Mouse (Mus musculus): ENCODE data around the gene Gm12258. TPM values are rescaled to one million over a fixed set of nuclear protein-coding genes. Genes with fewer than 3 reads are reported as not detected.

Gene Gm12258
- polyA plus RNA-seq, 1 experiment = 2.1 TPM

DNA sequence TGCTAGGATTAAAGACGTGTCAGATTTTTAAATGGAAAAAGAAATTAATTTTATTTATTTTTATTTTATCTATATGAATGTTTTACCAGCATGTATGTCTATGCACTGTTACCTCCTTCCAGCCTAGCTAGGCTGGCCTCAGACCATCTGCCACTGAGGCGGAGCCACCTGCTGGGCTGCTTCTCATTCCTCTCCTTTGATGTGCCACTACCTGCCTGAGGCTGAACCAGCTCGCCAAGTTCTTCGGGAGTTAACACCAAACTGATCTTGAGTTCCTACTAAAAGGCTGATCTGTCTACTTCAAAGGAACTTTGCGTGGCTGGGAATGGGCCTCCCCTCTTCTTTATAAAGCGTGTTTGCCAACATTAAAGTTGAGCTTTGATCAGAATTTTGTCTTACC lies 47.5 kb downstream of the Gm12258 start:
- no peak for DNase-seq (ENCODE audit: low read depth, low spot score)
- WGBS = 87% methylated on average over 6 of the region's 6 CpGs

DNA sequence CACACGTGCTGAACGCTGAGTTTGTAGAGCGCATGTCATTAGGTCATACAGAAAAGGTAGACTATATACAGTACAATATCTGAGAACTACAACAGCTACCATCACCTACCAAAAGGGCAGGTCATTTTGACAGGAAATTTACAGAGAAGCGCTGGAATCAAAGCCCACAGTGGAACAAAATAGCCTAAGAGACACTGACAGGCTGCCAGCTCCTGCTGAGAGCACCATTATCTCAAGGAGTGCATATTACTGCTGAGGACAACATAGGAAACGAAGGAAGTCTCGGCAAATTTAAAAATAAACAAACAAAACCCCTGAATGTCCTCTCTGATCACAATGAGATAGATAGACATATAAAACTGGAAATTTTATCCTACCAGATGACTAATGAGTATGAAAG lies 50.5 kb downstream of the Gm12258 start:
- WGBS = 90% methylated on average over 6 of the region's 6 CpGs
- DNase-seq (ENCODE audit: low read depth, low spot score) = no peak

DNA sequence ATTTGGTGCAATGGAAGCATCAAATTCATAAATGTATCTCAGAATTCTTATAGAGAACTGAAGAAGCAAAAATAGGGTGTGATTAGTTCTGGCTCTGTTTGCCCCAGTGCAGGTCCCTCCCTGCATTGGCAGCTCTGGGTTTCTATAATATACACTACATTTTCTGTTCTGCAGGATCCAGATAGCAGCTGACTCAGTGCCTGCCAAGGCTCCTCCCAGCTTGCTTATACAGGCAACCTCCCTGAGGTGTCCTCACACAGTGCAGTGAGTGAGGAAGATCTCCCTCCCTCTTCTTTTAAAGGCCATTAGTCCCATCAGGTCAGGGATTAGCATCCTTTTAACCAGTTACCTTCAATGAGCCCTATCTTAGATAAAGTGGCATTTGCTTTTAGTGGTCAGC lies 54.1 kb downstream of the Gm12258 start:
- DNase-seq (ENCODE audit: low read depth, low spot score) = no peak

DNA sequence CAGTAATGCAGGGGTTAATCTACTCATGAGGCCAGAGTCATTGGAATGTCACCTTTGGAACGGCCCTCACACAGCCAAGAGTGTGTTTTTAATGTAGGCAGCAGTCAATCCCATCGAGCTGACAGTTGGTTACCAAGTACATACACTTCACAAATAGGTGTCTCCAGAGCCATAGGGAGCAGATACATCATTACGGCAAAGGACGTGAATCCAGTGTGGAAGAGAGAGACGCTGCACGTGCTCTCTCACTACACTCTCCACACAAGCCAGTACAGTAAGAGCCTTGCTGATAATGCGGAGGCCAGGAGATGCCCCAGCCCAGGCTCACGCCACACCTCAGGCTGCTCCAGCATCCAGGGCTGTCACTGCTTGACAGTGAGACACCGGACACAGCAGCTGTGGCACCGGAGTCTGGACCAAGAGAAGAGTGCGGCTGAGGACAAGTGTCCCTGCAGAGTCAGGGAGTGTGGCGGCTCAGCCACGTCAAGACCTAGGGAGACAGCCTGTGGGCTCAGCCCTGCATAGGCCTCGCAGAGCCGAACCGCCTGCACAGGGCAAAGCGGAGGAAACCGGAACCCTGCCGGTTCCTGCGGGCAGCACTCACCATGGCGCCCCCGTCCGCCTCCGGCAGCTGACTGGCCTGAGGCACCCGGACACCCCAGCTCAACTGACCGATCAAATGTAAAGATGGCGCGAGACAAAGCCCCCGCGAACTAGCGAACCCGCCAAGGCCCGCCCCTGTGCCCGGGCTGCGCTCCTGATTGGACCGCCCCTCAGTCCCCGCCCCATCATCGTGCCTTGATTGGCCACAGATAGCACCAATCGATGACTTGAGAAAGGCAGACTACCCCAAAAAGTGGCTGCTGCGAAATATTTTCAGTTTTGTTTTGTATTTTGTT lies 56.8 kb downstream of the Gm12258 start, which contains the start of gene Zfp39:
Gene Zfp39, minus strand, starts transcription at position 715 of the 899 bp plus-strand sequence.
- DNase-seq (ENCODE audit: low read depth, low spot score) = peak; percentile 65
- WGBS = under 1% methylated on average over 40 of the region's 40 CpGs

DNA sequence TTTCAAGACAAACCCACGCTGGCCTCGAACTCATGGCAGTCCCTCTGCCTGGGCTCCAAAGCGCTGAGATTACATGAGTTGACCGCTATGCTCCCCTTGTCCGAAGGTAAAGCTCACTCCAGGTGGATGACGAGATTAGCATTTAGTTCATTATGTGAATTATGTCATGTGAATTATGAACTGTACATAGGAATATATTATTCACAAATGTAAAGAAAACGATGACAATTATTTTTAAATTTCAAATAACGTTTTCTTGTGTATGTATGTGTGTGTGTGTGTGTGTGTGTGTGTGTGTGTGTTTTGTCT lies 57.4 kb downstream of the Gm12258 start:
- no peak for DNase-seq (ENCODE audit: low read depth, low spot score)
- under 1% methylated on average over 8 of the region's 8 CpGs for WGBS

DNA sequence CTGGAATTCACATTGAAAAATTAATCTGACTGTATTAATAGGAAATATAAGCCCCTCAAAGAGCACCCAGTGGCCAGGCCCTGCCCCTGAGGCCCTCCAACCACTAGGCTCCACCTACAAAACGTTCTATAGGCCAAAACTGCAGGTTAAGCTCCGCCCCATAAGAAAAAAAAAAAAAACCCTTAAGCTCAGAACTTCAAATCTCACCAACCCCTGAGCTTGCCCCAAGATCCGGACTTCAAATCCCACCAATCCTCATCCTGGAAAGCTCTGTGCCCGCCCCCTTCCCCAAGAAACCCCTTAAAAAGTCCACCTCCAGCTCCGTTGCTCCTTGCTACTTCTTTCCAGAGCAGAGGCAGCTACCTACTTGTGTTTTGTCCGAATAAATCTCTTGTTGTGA lies 57.9 kb downstream of the Gm12258 start:
- DNase-seq (ENCODE audit: low read depth, low spot score) = no peak
- 61% methylated on average over 6 of the region's 6 CpGs for WGBS

Other genes starting within 250 kb of the Gm12258 start
- gene 2210407C18Rik, start 231.1 kb upstream of the Gm12258 start, polyA plus RNA-seq (2012; rRNA removed) = 166 and 238 TPM in 2 replicates
- gene Olfr323, start 216.7 kb upstream of the Gm12258 start, polyA plus RNA-seq (2012; rRNA removed) = 0.43 TPM in 1 of 2 replicates, not detected in the other
- 0.09 and 0.10 TPM in 2 replicates for gene Trim58, start 206.7 kb upstream of the Gm12258 start, polyA plus RNA-seq (2012; rRNA removed)
- gene Olfr322, start 188.4 kb upstream of the Gm12258 start, polyA plus RNA-seq (2012; rRNA removed) = not detected in 2 replicates
- gene Olfr320, start 166.1 kb upstream of the Gm12258 start, polyA plus RNA-seq (2012; rRNA removed) = not detected in 2 replicates
- gene Olfr319, start 148.0 kb upstream of the Gm12258 start, polyA plus RNA-seq (2012; rRNA removed) = not detected in 2 replicates
- not detected in 2 replicates for gene Olfr318, start 123.1 kb upstream of the Gm12258 start, polyA plus RNA-seq (2012; rRNA removed)
- gene Olfr317, start 107.9 kb upstream of the Gm12258 start, polyA plus RNA-seq (2012; rRNA removed) = not detected in 2 replicates
- gene Olfr316, start 94.4 kb upstream of the Gm12258 start, polyA plus RNA-seq (2012; rRNA removed) = not detected in 2 replicates
- not detected in 2 replicates for gene Olfr315, start 74.0 kb upstream of the Gm12258 start, polyA plus RNA-seq (2012; rRNA removed)
- gene Olfr314, start 64.2 kb upstream of the Gm12258 start, polyA plus RNA-seq (2012; rRNA removed) = not detected in 2 replicates
- 1.3 and 3.1 TPM in 2 replicates for gene Fam183b, start 45.2 kb upstream of the Gm12258 start, polyA plus RNA-seq (2012; rRNA removed)
- not detected in 2 replicates for gene Olfr313, start 32.2 kb upstream of the Gm12258 start, polyA plus RNA-seq (2012; rRNA removed)
- gene Olfr312, start 17.9 kb upstream of the Gm12258 start, polyA plus RNA-seq (2012; rRNA removed) = not detected in 2 replicates
- not detected in 2 replicates for gene Olfr311, start 7.9 kb upstream of the Gm12258 start, polyA plus RNA-seq (2012; rRNA removed)
- 1.3 and 2.8 TPM in 2 replicates for gene 2810021J22Rik, start 20.1 kb downstream of the Gm12258 start, polyA plus RNA-seq (2012; rRNA removed)
- 0.38 and 0.89 TPM in 2 replicates for gene Zfp39, start 57.1 kb downstream of the Gm12258 start, polyA plus RNA-seq (2012; rRNA removed)
- gene Btnl10, start 70.8 kb downstream of the Gm12258 start, polyA plus RNA-seq (2012; rRNA removed) = not detected in 2 replicates
- 122 and 137 TPM in 2 replicates for gene Rnf187, start 91.8 kb downstream of the Gm12258 start, polyA plus RNA-seq (2012; rRNA removed)
- gene Hist3h2ba, start 101.8 kb downstream of the Gm12258 start, polyA plus RNA-seq (2012; rRNA removed) = 2.3 and 3.7 TPM in 2 replicates
- gene Hist3h2a, start 107.5 kb downstream of the Gm12258 start, polyA plus RNA-seq (2012; rRNA removed) = 11.6 and 13.1 TPM in 2 replicates
- gene Trim17, start 107.5 kb downstream of the Gm12258 start, polyA plus RNA-seq (2012; rRNA removed) = 0.15 and 0.22 TPM in 2 replicates
- 15.4 and 21.9 TPM in 2 replicates for gene Trim11, start 130.9 kb downstream of the Gm12258 start, polyA plus RNA-seq (2012; rRNA removed)